Mouse (Mus musculus) adrenal gland, adult 8-10 months (tissue): Measurements from ENCODE around the gene Gps2. TPM values are rescaled to one million over a fixed set of nuclear protein-coding genes. Genes with fewer than 3 reads are reported as not detected.
"Not testable (repeated sequence)": the region's sequence is repeated elsewhere in the genome, so short reads cannot be mapped to it uniquely, and the experiment has no call there.

Experiments used
- DNase-seq: peaks from one replicate; pipeline ENCODE4 v3.0.0; 2022
- total RNA-seq, 4 experiments: library from RNA; stranded (reverse); gene quantifications; 2 replicates each; pipeline ENCODE4 v1.2.4; 2022

The Gps2 gene
- total RNA-seq, 4 experiments from 2014 or later = 44.0 to 72.7 (median 52.0) TPM

DNA sequence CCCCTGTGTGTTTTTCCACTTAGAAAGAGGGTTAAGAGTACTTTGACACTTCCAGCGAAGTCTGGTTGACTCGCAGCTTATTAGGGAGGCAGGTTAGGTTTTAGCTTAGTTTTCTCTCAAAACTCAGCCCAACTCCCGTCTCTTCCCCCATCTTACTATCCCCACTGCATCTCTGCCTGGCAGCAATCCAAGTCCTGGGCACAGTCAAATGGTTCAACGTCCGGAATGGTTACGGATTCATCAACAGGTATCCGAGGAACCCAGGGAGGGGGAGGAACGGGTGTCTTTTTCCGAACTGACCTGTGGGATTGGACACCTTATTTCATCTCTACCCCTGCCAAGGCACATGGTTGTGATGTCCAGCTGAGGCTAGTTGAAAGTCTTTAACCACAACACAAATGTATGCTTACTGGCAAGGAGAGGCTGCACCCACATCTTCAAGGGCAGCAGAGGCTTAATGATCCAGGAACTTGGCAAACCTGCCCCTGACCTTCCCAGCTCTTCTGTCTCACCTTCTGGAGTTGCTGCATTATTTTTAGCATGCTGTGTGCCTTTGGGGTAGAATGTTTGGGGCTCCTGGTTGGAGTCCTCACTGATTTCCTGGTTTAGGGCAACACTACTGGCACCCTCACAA lies 23.1 kb downstream of the Gps2 start:
- DNase-seq = no peak

DNA sequence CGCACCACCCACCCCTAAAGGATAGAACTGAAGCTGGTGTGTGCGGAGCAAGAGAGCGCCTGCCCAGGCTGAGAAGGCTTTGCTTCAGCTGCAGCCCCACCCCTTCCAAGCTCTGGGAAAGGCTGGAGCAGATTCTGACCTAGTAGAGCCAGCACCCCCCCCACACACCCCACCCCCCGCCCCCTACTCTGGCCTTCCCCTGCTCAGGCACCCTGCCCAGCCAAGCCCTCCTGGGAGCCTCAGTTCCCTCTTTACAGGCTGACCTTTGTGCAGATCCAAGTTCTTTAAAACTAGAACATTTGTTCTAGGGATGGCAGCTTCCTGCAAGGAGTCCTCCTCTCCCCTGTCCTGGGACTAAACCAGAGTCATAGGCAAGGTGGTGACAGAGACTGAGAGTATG lies 23.7 kb downstream of the Gps2 start:
- DNase-seq = no peak

DNA sequence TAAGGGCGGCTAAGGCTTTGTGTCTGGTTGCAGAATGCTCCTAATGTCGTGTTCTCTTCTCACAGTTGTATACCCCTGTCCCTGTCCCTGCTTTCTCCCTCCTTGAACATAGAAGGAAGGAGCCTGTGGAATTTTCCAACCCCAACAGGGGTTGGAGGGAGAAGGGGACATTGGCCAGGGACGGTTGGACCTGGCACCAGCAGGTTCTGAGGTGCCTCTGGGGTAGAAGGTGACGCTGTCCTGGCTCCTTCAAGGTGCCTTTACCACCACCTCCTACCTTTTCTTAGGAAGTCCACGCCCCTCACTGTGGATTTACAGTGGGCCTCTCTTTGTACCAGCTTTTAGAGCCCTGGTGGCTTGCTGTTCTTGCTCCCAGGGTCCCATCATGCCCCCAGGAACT lies 24.1 kb downstream of the Gps2 start:
- no peak for DNase-seq

DNA sequence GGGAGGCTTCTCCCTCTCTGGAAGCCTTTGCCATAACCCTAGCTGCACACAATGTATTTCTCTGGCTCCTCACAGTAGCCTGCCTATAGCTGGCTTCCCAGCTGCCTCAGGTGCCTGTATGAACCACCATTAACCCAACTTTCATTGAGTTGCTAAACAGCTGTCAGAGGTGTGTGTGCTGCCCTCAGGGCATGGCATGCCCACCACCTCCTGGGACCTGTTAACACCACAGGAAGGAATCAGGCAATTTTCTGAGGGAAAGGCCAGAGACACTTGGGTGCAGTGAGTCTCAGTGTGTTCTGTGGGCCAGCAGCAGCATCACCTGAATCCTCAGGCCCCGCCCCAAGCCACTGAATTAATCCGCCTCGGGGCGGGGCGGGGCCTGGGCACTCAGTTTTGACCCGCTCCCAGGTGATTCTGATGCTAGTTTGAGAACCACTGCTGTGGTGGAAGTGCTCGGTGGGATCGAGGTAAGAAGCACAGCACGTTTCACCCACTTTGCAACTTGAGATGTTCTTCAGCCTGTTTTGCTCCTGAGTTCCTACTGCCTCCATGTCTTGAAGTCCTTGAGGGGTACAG lies 24.8 kb downstream of the Gps2 start:
- DNase-seq = no peak

DNA sequence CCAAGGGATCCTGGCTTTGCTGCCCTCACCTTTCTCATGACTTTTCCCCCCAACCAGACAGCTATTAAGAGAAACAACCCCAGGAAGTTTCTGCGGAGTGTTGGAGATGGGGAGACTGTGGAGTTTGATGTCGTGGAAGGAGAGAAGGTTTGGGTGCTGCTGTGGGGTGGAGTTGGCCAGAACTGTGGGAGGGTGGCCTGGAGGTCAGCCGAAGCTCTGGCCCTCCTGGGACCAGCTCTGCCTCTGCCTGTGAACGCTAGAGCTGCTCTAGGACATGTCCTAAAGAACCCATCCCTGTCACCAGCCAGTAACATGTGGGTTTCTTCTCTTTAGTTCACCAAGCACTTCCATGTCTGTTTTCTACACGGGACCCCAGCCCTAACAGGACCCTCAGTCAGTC lies 25.5 kb downstream of the Gps2 start:
- DNase-seq = no peak

DNA sequence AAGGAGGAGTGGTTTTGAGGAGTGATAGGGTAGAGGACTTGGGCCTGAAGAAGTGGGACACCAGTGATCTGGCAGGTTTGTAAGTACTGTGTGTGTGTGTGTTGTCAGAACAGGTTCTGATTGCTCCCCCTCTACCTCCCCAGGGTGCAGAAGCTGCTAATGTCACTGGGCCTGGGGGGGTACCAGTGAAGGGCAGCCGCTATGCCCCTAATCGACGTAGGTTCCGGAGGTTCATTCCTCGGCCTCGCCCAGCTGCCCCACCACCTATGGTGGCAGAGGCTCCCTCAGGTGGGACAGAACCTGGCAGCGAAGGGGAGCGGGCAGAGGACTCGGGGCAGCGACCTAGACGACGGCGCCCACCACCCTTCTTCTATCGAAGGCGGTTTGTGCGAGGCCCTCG lies 26.0 kb downstream of the Gps2 start:
- DNase-seq = no peak

DNA sequence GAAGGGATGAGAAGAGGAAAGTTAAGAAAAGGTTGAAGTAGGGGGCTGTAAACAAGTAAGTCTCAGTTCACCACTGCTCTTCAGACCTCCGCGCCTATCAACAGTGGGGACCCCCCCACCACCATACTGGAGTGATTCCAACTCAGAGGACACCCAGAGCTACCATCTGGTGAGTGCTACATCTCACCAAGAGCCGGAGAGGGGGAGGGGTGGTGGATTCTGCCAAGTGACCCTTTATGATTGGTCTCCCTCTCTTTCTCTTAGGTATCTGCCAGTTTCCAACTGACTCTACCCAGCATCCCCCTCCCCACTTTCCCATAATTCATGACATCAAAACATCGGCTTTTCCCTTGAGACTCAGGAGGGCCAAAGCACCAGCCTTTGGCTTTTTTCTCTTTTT lies 27.3 kb downstream of the Gps2 start:
- DNase-seq = no peak

DNA sequence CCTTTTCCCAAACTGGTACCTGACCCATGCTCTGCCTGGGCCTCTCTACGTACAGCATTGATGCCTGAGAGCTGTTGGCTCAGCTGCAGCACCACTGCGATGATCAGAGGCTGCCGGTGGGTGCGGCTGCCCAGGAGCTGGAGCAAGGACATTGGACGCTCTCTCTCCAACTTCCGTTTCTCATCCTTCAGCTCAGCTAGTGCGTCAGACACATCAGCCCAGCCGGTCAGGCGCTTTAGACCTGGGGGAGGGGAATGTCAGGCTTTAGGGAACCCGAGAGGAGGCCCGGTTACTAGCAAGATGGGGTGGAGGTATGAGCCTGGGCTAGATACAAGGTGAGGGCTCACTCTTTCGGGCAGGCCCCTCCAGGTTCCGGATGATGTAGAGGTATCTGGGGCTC lies 31.5 kb downstream of the Gps2 start:
- peak; percentile 64 for DNase-seq

DNA sequence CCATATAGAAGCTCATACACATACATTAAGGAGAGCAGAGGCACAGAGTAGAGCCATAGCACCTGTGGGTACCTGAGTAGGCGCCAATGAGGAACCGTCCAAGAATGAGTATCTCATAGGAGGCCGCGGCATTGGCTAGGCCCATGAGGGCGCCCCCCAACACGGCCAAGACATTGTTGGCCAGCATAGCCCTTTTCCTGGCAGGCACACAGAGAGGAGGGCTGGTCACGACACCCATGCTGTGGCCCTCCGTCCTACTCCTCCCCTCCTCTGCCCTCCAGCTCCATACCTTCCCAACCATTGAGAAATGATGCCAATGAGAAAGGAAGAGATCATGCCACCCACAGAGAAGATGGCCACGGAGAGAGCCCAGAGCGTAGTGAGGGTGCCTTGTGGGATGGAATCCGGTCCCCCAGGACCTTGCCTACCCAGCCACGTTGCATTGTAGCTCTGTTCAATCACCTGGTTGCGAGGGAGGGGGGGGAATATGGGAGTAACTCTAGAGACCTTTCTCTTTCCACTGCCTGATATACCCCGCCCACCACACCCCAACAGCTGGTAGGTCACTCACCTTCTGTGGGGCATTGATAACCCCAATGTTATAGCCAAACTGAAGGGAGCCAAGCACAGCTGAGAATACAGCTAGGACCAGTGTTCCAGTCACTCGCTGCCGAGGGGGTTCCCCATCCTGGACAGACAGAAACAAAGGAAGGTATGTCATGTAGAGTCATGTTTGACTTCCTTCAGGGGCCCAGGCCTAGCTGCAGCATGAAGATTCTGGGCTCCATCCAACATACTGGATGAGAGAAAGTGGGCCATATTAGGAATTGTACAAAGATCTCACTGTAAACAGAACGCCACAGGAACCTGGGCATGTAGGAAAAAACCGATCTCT lies 32.6 kb downstream of the Gps2 start:
- DNase-seq = no peak

DNA sequence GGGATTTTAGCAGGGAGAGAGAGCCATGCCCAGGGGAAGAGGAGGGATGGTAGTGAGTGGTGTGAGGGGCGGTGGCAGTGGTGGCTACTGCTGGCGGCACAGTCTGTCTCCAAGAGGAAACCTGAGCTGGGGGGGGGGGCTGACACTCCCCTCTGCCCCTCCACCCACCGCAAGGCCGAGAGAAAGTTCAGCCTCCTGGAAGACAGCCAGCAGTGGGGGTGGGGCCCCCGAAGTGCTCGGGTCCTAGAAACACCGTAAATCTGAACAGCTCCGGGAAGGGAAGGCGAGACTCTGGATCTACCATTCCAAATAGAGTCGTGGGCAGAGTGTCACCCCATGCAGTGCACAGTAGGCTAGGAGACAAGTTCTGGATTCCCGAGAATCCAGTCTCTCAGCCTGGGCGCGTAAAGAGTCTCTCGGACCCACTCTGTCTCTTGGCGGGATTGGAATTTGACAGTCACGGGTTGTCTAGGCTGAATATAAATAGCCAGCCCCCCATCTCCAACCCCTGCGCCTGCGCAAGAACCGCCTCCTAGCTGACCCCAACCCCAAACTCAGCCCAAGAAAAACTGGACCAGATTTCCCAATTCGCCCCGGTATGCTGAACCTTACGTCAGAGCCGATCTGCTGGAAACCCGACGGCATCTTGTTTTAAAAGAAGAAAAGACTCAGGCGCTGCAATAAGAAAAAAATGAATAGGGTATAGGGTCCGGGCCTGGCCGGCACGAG lies 33.8 kb downstream of the Gps2 start:
- no peak for DNase-seq

DNA sequence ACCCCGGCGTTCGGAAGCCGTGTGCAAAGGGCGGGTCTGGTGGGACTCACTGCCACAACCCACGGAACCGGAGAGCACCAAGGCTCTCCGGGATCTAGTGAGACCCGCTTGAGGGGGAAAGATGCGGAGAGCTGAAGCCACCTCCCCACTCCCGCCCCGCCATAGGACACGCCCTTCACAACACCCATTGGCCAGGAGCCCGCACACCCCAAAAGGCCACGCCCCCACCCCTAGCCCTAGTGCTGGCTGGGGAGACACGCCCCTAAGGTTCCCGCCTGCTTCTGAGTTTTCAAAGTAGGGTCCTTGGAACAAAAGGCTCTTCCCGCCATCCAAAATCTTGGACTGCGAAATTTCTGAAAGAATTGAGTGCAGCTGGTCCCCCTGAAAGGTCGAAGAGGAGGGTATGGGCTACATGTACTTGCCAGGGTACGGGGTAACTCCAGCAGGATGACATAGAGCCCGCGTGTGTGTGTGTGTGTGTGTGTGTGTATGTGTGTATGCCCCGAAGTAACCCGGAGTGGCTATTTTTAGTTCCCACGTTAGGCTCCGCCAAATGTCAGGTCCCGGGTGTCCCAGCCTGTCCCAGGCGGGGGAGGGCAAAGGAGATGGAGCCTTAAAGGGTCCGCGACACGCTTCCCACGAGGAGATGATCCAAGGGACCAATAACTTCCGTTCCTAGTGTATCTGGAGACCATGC lies 34.5 kb downstream of the Gps2 start, which contains the start of gene Slc2a4:
Slc2a4 (minus strand) TSS at position 123 of the 697 bp plus-strand sequence.
- peak; percentile 88 for DNase-seq

DNA sequence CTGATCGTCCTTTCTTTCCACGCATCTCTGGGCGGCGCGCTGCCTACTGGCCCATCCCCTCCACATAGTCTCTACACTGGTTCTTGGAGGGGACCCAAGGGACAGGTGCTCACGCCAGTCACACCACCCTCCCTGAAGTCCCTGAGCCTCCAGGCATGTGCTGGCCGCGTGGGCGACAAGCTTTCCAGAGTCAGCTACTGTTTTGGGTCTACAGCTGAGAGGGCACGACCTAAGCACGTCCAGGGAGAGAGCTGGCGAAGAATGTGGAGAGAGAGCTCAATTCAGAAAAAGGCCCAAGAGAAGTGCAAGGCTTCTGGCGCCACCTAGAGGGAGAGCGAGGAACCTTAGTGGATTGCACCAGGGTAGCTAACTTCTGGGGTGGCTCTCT lies 35.1 kb downstream of the Gps2 start:
- peak; percentile 82 for DNase-seq

DNA sequence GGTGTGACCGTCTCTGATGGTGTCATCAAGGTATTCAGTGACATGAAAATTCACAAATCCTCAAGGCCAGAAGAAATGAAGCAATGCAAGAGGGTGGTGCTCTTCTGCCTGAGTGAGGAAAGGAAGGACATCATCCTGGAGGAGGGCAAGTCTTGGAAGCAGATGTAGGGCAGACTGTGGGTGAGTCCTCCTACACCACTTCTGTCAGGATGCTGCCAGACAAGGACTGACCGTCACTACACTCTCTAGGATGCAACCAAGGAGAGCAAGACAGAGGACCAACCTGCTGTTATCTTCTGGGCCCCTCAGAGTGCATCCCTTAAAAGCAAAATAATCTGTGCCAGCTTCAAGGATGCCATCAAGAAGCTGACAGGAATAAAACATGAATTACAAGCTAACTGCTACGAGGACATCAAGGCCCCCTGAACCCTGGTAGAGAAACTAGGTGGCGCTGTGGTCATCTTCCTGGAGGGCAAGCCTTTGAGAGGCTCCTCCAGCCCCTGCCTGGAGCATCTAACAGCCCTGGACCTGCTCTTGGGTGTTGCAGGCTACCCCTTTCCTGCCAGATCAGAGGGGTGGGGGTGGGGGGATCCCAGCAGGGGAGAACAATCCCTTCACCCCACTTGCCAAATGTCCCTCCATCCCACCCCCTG lies 37.2 kb downstream of the Gps2 start:
- DNase-seq = no peak

DNA sequence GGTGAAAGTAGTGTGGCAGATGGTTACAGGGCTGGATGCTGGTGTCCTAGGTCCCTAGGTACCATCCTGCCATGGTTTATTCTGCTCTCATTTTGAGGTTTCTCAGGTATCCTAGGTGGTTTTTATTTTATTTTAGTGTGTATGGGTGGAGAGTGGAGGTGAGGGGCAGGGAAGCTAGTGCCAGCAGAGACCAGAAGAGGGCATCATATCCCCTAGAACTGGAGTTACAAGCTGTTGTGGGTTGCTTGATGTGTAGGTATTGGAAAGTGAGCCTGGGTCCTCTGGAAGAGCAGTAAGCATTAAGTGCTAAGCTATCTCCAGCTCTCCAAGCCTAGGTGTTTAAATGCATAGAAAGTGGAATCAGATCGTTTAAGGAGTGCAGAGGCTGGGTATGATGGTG lies 38.6 kb downstream of the Gps2 start:
- no peak for DNase-seq

DNA sequence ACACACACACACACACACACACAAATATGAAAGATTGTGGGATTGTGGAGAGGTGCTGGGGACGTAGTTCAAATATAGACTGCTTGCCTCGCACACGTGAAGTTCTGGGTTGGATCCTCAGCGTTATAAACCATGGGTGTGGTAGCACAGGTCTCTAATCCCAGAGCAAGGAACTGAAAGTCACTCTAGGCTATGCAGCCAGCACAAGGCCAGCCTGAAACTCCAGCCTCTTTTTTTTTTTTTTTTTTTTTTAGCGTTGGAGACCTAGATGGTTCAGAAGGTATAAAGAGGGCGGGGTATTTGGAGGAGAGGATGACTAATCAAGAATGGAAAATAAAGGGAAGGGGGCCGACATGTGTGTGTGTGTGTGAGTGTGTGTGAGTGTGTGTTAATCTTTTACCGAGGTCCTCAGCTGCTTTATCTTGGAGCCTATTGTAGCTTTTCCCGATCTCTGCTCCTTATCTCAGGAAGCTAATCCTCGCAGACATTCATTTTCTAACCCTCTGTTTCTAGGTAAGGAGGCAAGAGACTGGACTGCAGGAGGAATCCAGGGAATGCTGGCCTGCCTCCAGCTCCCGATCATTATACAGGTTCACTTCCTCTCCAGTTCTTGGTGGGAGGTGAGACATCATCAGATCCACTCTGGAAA lies 39.7 kb downstream of the Gps2 start:
- DNase-seq = no peak

DNA sequence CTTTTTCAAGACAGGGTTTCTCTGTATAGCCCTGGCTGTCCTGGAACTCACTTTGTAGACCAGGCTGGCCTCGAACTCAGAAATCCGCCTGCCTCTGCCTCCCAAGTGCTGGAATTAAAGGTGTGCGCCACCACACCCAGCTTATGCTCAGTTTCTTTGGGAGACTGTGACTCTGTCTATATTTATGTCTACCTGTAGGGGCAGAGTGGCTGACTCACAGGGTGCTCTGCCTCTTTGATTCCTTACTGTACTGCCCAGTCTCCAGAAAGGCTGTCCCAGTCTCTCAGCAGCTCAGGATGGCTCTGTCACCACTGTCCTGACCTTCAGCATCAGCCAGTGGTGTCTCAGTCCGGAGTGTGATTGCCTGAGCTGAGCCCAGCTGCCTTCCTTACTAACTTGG lies 41.9 kb downstream of the Gps2 start:
- DNase-seq = not testable (repeated sequence)

DNA sequence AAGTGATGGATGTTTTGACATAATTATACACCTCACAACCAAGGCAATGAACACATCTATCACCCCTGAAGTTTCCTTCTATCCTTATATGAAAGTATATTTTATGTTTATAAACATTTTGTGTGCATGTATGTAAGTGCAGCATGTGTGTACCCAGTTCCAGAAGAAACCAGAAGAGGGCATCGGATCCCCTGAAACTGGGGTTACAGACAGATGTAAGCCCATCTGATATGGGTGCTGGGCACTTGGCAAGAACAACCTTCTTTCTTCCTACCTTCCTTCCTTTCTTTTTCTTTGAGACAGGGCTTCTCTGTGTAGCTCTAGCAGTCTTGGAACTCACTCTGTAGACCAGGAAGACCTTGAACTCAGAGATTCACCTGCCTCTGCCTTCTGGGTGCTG lies 42.5 kb downstream of the Gps2 start:
- DNase-seq = no peak

DNA sequence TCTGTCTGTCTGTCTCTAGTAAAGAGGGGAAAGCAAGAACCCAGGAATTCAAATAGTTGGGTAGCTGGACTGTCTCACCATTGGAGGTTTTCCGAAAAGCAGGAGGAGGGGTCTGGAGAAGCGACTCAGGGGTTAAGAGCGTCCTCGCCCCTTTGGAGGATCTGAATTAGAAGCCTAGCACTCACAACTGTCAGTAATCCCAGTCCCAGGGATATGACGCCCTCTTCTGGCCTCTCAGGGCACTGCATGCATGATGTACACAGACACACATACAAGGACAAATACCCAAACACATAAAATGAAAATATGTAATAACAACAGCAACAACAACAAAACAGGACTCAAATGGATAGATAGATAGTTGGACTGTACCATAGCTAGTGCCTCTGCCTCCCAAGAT lies 46.9 kb downstream of the Gps2 start:
- DNase-seq = no peak

DNA sequence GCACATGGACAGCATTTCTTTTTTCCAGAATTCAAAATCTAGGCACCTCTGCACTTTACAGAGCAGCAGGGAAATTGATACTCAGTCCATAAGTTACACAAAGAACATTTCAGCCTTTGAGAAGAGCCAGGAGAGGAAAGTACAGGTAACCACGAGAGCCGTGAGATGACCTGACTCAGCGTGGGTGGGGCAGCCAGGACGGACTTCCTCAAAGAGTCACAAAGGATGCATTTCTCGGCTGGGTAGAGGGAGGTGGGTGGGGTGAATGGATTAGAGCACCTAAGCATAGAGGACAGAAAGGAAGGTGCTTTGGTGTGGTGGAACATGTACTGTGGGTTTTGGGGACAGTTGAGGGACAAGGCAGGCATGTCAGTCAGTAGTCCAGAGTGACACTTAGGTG lies 48.2 kb downstream of the Gps2 start:
- no peak for DNase-seq

DNA sequence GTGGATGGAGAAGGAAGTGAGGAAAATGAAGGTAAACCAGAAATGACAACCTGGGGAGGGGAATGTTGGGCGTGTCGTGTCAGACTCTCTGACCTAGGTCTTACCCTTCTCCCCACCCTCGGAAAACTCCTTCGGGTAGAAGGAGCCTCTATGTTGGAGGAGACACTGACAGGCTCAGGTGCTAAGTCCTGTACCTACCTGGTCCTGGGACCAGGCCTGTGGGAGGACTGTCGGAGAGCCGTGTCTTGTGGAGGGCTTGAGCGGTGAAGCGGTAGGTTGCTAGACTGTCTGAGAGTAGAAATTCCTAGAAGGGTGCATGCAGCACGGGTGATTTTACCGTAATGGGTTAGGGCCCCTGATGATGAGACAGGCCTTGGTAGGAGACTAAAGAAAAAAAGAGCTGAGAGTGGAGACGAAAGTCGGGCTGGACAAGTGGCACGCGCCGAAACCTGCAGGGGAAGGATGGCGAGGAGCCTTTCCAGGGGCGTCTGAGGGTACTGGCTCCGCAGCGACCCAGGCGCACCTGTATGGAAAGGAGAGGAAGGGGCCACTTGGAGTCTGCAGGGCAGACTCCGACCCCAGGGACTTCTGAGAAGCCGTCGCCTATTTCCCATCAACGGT lies 51.1 kb downstream of the Gps2 start, which contains the start of gene Cldn7:
Cldn7 (plus strand) TSS at position 130 of the 621 bp plus-strand sequence.
- DNase-seq = no peak
